Mouse (Mus musculus) lung, adult 2 months (tissue): ENCODE measurements around the gene Srgap2.

Experiments
- CTCF ChIP-seq: fragments of 200-500 bp; IDR thresholded peaks from 2 replicates; pipeline ENCODE4 v1.5.1; 2011; ENCODE audit warnings: mild to moderate bottlenecking, low read length, control low read depth; ENCODE audit not compliant: insufficient read depth
- POLR2A ChIP-seq: fragments of 200-500 bp; IDR thresholded peaks from 2 replicates; pipeline ENCODE4 v1.6.1; 2011; ENCODE audit warnings: low read depth, mild to moderate bottlenecking, control low read depth, low read length, borderline replicate concordance; ENCODE audit errors: extremely low read depth

GRCm38 (mm10) chr1:131284167-131284566, 243.0 kb downstream of the Srgap2 start:
- TF ChIP-seq POLR2A, result no peak
- TF ChIP-seq CTCF, result no peak
